Mouse (Mus musculus): ENCODE results near the gene Pcbp4. TPM values are rescaled to one million over a fixed set of nuclear protein-coding genes. Genes with fewer than 3 reads are reported as not detected.

Gene Pcbp4
- polyA plus RNA-seq, 2 experiments: 5.7 to 11.3 TPM

GRCm38 (mm10) chr9:106466721-106467120 is 13.6 kb downstream of the Pcbp4 start:
- ATAC-seq (ENCODE audit: insufficient read depth): no peak
- H3K27me3 ChIP-seq (ENCODE audit: control insufficient read depth, insufficient read depth, low read length): peaks cover 20% of the 10 kb centered on the region
- no peaks in the 10 kb centered on the region for H3K9me3 ChIP-seq (ENCODE audit: control insufficient read depth, low read length)
- no peak overlapping the region for H3K27ac ChIP-seq
- H3K4me2 ChIP-seq (ENCODE audit: low read depth): no peak overlapping the region
- H3K4me3 ChIP-seq (ENCODE audit: insufficient read depth in 1 of 2, low read depth in 2 of 2, low read length in 2 of 2): no peak overlapping the region
- H3K4me1 ChIP-seq (replicated peaks; ENCODE audit: control insufficient read depth in 2 of 2, insufficient read depth in 2 of 2, low read length in 1 of 2): no peaks in the 10 kb centered on the region
- TF ChIP-seq CTCF (IDR thresholded peaks at IDR 0.05; ENCODE audit: low read depth) (no peak), EP300 (IDR thresholded peaks at IDR 0.05; ENCODE audit: low read depth) (no peak)
- H3K9ac ChIP-seq (replicated peaks): no peak overlapping the region
- 58% methylated on average over 6 of the region's 6 CpGs for WGBS (ENCODE audit: insufficient replicate concordance)
- no peaks in the 10 kb centered on the region for H3K36me3 ChIP-seq (replicated peaks; ENCODE audit: control insufficient read depth, insufficient read depth, low read depth)
- DNase-seq (ENCODE audit: low read depth in 3 of 3, low spot score in 3 of 3): no peak

- DNase-seq (ENCODE audit: low read depth in 3 of 3, low spot score in 3 of 3): no peak
- no peaks in the 10 kb centered on the region for H3K4me1 ChIP-seq (replicated peaks; ENCODE audit: control insufficient read depth in 2 of 2, insufficient read depth in 2 of 2, low read length in 1 of 2)
- H3K27me3 ChIP-seq (ENCODE audit: control insufficient read depth, insufficient read depth, low read length): peaks cover 20% of the 10 kb centered on the region
- ATAC-seq (ENCODE audit: insufficient read depth): no peak
- 68% methylated on average over 7 of the region's 7 CpGs for WGBS (ENCODE audit: insufficient replicate concordance)
- H3K4me2 ChIP-seq (ENCODE audit: low read depth): no peak overlapping the region
- TF ChIP-seq CTCF (IDR thresholded peaks at IDR 0.05; ENCODE audit: low read depth) (no peak), EP300 (IDR thresholded peaks at IDR 0.05; ENCODE audit: low read depth) (no peak)
- H3K36me3 ChIP-seq (replicated peaks; ENCODE audit: control insufficient read depth, insufficient read depth, low read depth): no peaks in the 10 kb centered on the region
- H3K9me3 ChIP-seq (ENCODE audit: control insufficient read depth, low read length): no peaks in the 10 kb centered on the region
- H3K27ac ChIP-seq: no peak overlapping the region
- H3K9ac ChIP-seq (replicated peaks): no peak overlapping the region
- no peak overlapping the region for H3K4me3 ChIP-seq (ENCODE audit: insufficient read depth in 1 of 2, low read depth in 2 of 2, low read length in 2 of 2)
Measured at GRCm38 (mm10) chr9:106467746-106468145, 14.7 kb downstream of the Pcbp4 start.

- H3K9me3 ChIP-seq (ENCODE audit: control insufficient read depth, low read length): no peaks in the 10 kb centered on the region
- no peak overlapping the region for H3K9ac ChIP-seq (replicated peaks)
- H3K27ac ChIP-seq: no peak overlapping the region
- ATAC-seq (ENCODE audit: insufficient read depth) (no peak), DNase-seq (ENCODE audit: low read depth in 3 of 3, low spot score in 3 of 3) (no peak)
- 31% methylated on average over 6 of the region's 6 CpGs for WGBS (ENCODE audit: insufficient replicate concordance)
- no peaks in the 10 kb centered on the region for H3K36me3 ChIP-seq (replicated peaks; ENCODE audit: control insufficient read depth, insufficient read depth, low read depth)
- H3K4me2 ChIP-seq (ENCODE audit: low read depth): no peak overlapping the region
- no peaks in the 10 kb centered on the region for H3K4me1 ChIP-seq (replicated peaks; ENCODE audit: control insufficient read depth in 2 of 2, insufficient read depth in 2 of 2, low read length in 1 of 2)
- TF ChIP-seq EP300 (IDR thresholded peaks at IDR 0.05; ENCODE audit: low read depth) (no peak), CTCF (IDR thresholded peaks at IDR 0.05; ENCODE audit: low read depth) (0 out of 2 replicates have a peak, but pooled peaks have one; percentile 13)
- H3K4me3 ChIP-seq (ENCODE audit: insufficient read depth in 1 of 2, low read depth in 2 of 2, low read length in 2 of 2): no peak overlapping the region
- peaks cover 19% of the 10 kb centered on the region for H3K27me3 ChIP-seq (ENCODE audit: control insufficient read depth, insufficient read depth, low read length)
Measured at GRCm38 (mm10) chr9:106469317-106469716, 16.2 kb downstream of the Pcbp4 start.

GRCm38 (mm10) chr9:106469776-106470175 is 16.7 kb downstream of the Pcbp4 start:
- Histone ChIP-seq H3K4me3 (ENCODE audit: insufficient read depth in 1 of 2, low read depth in 2 of 2, low read length in 2 of 2) (no peak overlapping the region), H3K4me1 (replicated peaks; ENCODE audit: control insufficient read depth in 2 of 2, insufficient read depth in 2 of 2, low read length in 1 of 2) (no peaks in the 10 kb centered on the region), H3K9ac (replicated peaks) (no peak overlapping the region), H3K36me3 (replicated peaks; ENCODE audit: control insufficient read depth, insufficient read depth, low read depth) (no peaks in the 10 kb centered on the region), H3K27me3 (ENCODE audit: control insufficient read depth, insufficient read depth, low read length) (peaks cover 15% of the 10 kb centered on the region), H3K9me3 (ENCODE audit: control insufficient read depth, low read length) (no peaks in the 10 kb centered on the region), H3K27ac (no peak overlapping the region), H3K4me2 (ENCODE audit: low read depth) (no peak overlapping the region)
- ATAC-seq (ENCODE audit: insufficient read depth) (no peak), DNase-seq (ENCODE audit: low read depth in 3 of 3, low spot score in 3 of 3) (no peak)
- no peak for TF ChIP-seq EP300 (IDR thresholded peaks at IDR 0.05; ENCODE audit: low read depth)
- no peak for TF ChIP-seq CTCF (IDR thresholded peaks at IDR 0.05; ENCODE audit: low read depth)
- WGBS (ENCODE audit: insufficient replicate concordance): 35% methylated on average over 9 of the region's 9 CpGs

GRCm38 (mm10) chr9:106470991-106471750 is 18.1 kb downstream of the Pcbp4 start:
- Histone ChIP-seq H3K4me1 (replicated peaks; ENCODE audit: control insufficient read depth in 2 of 2, insufficient read depth in 2 of 2, low read length in 1 of 2) (peaks cover 0 to under 1% of the 10 kb centered on the region in 2 experiments; a peak in 1 of 4 replicates), H3K27me3 (ENCODE audit: control insufficient read depth, insufficient read depth, low read length) (peaks cover under 1% of the 10 kb centered on the region), H3K4me2 (ENCODE audit: low read depth) (0 out of 2 replicates have a peak overlapping the region, but pooled peaks have one; percentile 6), H3K9me3 (ENCODE audit: control insufficient read depth, low read length) (no peaks in the 10 kb centered on the region), H3K36me3 (replicated peaks; ENCODE audit: control insufficient read depth, insufficient read depth, low read depth) (no peaks in the 10 kb centered on the region), H3K4me3 (ENCODE audit: insufficient read depth in 1 of 2, low read depth in 2 of 2, low read length in 2 of 2) (no peak overlapping the region), H3K27ac (no peak overlapping the region), H3K9ac (replicated peaks) (no peak overlapping the region)
- WGBS (ENCODE audit: insufficient replicate concordance): 63% methylated on average over 14 of the region's 14 CpGs
- ATAC-seq (ENCODE audit: insufficient read depth) (no peak), DNase-seq (ENCODE audit: low read depth in 3 of 3, low spot score in 3 of 3) (no peak)
- TF ChIP-seq CTCF (IDR thresholded peaks at IDR 0.05; ENCODE audit: low read depth) (no peak), EP300 (IDR thresholded peaks at IDR 0.05; ENCODE audit: low read depth) (no peak)
